Mouse (Mus musculus) MEL (cell line): Measurements from ENCODE around the gene Fam149a. TPM values are rescaled to one million over a fixed set of nuclear protein-coding genes. Genes with fewer than 3 reads are reported as not detected.

ENCODE experiments used
- DNase-seq: peaks from one replicate; pipeline ENCODE4 v3.0.0; 2011; ENCODE audit warnings: low read depth, low spot score
- H3K27ac ChIP-seq: 2 replicates; pipeline ENCODE4 v1.5.1; 2012; ENCODE audit warnings: low read depth, mild to moderate bottlenecking, control low read depth, low read length, moderate library complexity; ENCODE audit not compliant: control insufficient read depth
- H3K27me3 ChIP-seq, 2 experiments: fragments of 150-350 bp in 1 of 2; sonication (generic) in 1 of 2; 2 replicates each; pipeline ENCODE4 v1.6.1; 2012; ENCODE audit warnings: low read length in 2 of 2, mild to moderate bottlenecking in 2 of 2, improper control_type of control experiment in 1 of 2, moderate library complexity in 1 of 2; ENCODE audit not compliant: insufficient read depth in 2 of 2, control insufficient read depth in 1 of 2
- H3K36me3 ChIP-seq, 2 experiments: 2 replicates each; pipeline ENCODE4 v1.6.1; 2012 to 2014; ENCODE audit warnings: low read length in 2 of 2, improper control_type of control experiment in 1 of 2, inconsistent platforms in 1 of 2, mild to moderate bottlenecking in 1 of 2; ENCODE audit not compliant: insufficient read depth in 2 of 2, control insufficient read depth in 1 of 2
- H3K4me1 ChIP-seq, 2 experiments: fragments of 150-350 bp in 1 of 2; sonication (generic) in 1 of 2; 2 replicates each; pipeline ENCODE4 v1.6.1; 2012; ENCODE audit warnings: low read length in 2 of 2, improper control_type of control experiment in 1 of 2, mild to moderate bottlenecking in 1 of 2; ENCODE audit not compliant: insufficient read depth in 2 of 2, control insufficient read depth in 1 of 2
- H3K4me3 ChIP-seq, 2 experiments: fragments of 150-350 bp in 1 of 2; sonication (generic) in 1 of 2; 2 replicates each; pipeline ENCODE4 v1.5.1; 2012; ENCODE audit warnings: low read depth in 2 of 2, low read length in 2 of 2, mild to moderate bottlenecking in 2 of 2, moderate library complexity in 2 of 2, control low read depth in 1 of 2, improper control_type of control experiment in 1 of 2; ENCODE audit not compliant: control insufficient read depth in 1 of 2, insufficient read depth in 1 of 2
- H3K79me2 ChIP-seq: 2 replicates; pipeline ENCODE4 v1.6.1; 2012; ENCODE audit warnings: mild to moderate bottlenecking, low read length, moderate library complexity; ENCODE audit not compliant: control insufficient read depth, poor library complexity, insufficient read depth
- H3K9ac ChIP-seq: 2 replicates; pipeline ENCODE4 v1.6.1; 2012; ENCODE audit warnings: low read depth, mild to moderate bottlenecking, control low read depth, low read length, moderate library complexity; ENCODE audit not compliant: control insufficient read depth, poor library complexity, severe bottlenecking
- H3K9me3 ChIP-seq: fragments of 150-350 bp; sonication (generic); replicated peaks from 2 replicates; pipeline ENCODE4 v1.6.1; 2012; ENCODE audit warnings: mild to moderate bottlenecking, low read length, improper control_type of control experiment, moderate library complexity; ENCODE audit not compliant: insufficient read depth
- BHLHE40 ChIP-seq: IDR thresholded peaks from 2 replicates; pipeline ENCODE4 v1.6.1; 2012; ENCODE audit warnings: low read depth, mild to moderate bottlenecking, inconsistent platforms, low read length, improper control_type of control experiment, borderline replicate concordance
- CHD1 ChIP-seq: IDR thresholded peaks from 2 replicates; pipeline ENCODE4 v1.6.1; 2012; ENCODE audit warnings: low read depth, mild to moderate bottlenecking, inconsistent platforms, low read length, improper control_type of control experiment
- CHD2 ChIP-seq: IDR thresholded peaks from 2 replicates; pipeline ENCODE4 v1.6.1; 2011; ENCODE audit warnings: low read length, improper control_type of control experiment
- E2F4 ChIP-seq: IDR thresholded peaks from 2 replicates; pipeline ENCODE4 v1.6.1; 2011; ENCODE audit warnings: low read depth, low read length, improper control_type of control experiment, borderline replicate concordance
- GABPA ChIP-seq: IDR thresholded peaks from 2 replicates; pipeline ENCODE4 v1.6.1; 2012; ENCODE audit warnings: low read depth, mild to moderate bottlenecking, inconsistent platforms, low read length, improper control_type of control experiment, moderate library complexity
- GATA1 ChIP-seq: IDR thresholded peaks from 2 replicates; pipeline ENCODE4 v1.6.1; 2011; ENCODE audit warnings: low read depth, low read length, improper control_type of control experiment
- MAZ ChIP-seq: IDR thresholded peaks from 2 replicates; pipeline ENCODE4 v1.6.1; 2012; ENCODE audit warnings: low read depth, mild to moderate bottlenecking, inconsistent platforms, low read length, improper control_type of control experiment
- MEF2A ChIP-seq: IDR thresholded peaks from 2 replicates; pipeline ENCODE4 v1.6.1; 2014; ENCODE audit warnings: low read depth, mild to moderate bottlenecking, inconsistent platforms, low read length, improper control_type of control experiment; ENCODE audit not compliant: poor library complexity, insufficient replicate concordance, severe bottlenecking; ENCODE audit errors: extremely low read depth
- MXI1 ChIP-seq: IDR thresholded peaks from 2 replicates; pipeline ENCODE4 v1.6.1; 2011; ENCODE audit warnings: mild to moderate bottlenecking, low read depth, low read length, improper control_type of control experiment
- MYC ChIP-seq: IDR thresholded peaks from 2 replicates; pipeline ENCODE4 v1.6.1; 2011; ENCODE audit warnings: low read depth, mild to moderate bottlenecking, low read length, improper control_type of control experiment, moderate library complexity
- NELFE ChIP-seq: IDR thresholded peaks from 2 replicates; pipeline ENCODE4 v1.6.1; 2011; ENCODE audit warnings: low read depth, low read length, improper control_type of control experiment
- NRF1 ChIP-seq: IDR thresholded peaks from 2 replicates; pipeline ENCODE4 v1.6.1; 2014; ENCODE audit warnings: low read depth, mild to moderate bottlenecking, inconsistent platforms, low read length, improper control_type of control experiment, moderate library complexity; ENCODE audit not compliant: poor library complexity, insufficient read depth, severe bottlenecking
- POLR2A ChIP-seq, 2 experiments: IDR thresholded peaks; 2 replicates each; pipeline ENCODE4 v1.6.1; 2011 to 2012; ENCODE audit warnings: low read length in 2 of 2, mild to moderate bottlenecking in 2 of 2, control low read depth in 1 of 2, improper control_type of control experiment in 1 of 2, low read depth in 1 of 2, moderate library complexity in 1 of 2; ENCODE audit not compliant: control insufficient read depth in 1 of 2, insufficient read depth in 1 of 2, poor library complexity in 1 of 2
- RAD21 ChIP-seq: IDR thresholded peaks from 2 replicates; pipeline ENCODE4 v1.6.1; 2011; ENCODE audit warnings: mild to moderate bottlenecking, low read depth, low read length, improper control_type of control experiment
- SMC3 ChIP-seq: IDR thresholded peaks from 2 replicates; pipeline ENCODE4 v1.6.1; 2011; ENCODE audit warnings: low read depth, low read length, improper control_type of control experiment
- TBP ChIP-seq: IDR thresholded peaks from 2 replicates; pipeline ENCODE4 v1.8.0; 2011; ENCODE audit warnings: low read depth, low read length, improper control_type of control experiment
- TCF12 ChIP-seq: IDR thresholded peaks from 2 replicates; pipeline ENCODE4 v1.6.1; 2014; ENCODE audit warnings: low read depth, mild to moderate bottlenecking, inconsistent platforms, low read length, improper control_type of control experiment, moderate library complexity
- UBTF ChIP-seq: IDR thresholded peaks from 2 replicates; pipeline ENCODE4 v1.6.1; 2012; ENCODE audit warnings: low read depth, mild to moderate bottlenecking, inconsistent platforms, low read length, improper control_type of control experiment, moderate library complexity, borderline replicate concordance; ENCODE audit not compliant: insufficient read depth
- ZKSCAN1 ChIP-seq: IDR thresholded peaks from 2 replicates; pipeline ENCODE4 v1.6.1; 2012; ENCODE audit warnings: low read depth, mild to moderate bottlenecking, inconsistent platforms, low read length, improper control_type of control experiment, moderate library complexity
- ZMIZ1 ChIP-seq: IDR thresholded peaks from 2 replicates; pipeline ENCODE4 v1.6.1; 2012; ENCODE audit warnings: low read depth, mild to moderate bottlenecking, inconsistent platforms, low read length, improper control_type of control experiment, moderate library complexity
- polyA plus RNA-seq, 2 experiments: library from polyadenylated mRNA; stranded (reverse) in 1 of 2; unstranded in 1 of 2; fragments of >175 nt in 1 of 2; fragments of >200 nt in 1 of 2; gene quantifications; 2 replicates each; pipeline versions ENCODE4 v1.2.1 to v1.2.4; 2012; ENCODE audit warnings: low replicate concordance in 2 of 2, low read depth in 1 of 2; ENCODE audit not compliant: insufficient read length in 2 of 2, insufficient read depth in 1 of 2, missing spikeins in 1 of 2
- total RNA-seq: library from RNA; depleted of rRNA; stranded (reverse); fragments of 300-350 nt; gene quantifications from 2 replicates; pipeline ENCODE4 v1.2.3, GENCODE M21; 2012

Gene Fam149a
- total and polyA plus RNA-seq, 3 experiments: not detected

DNA sequence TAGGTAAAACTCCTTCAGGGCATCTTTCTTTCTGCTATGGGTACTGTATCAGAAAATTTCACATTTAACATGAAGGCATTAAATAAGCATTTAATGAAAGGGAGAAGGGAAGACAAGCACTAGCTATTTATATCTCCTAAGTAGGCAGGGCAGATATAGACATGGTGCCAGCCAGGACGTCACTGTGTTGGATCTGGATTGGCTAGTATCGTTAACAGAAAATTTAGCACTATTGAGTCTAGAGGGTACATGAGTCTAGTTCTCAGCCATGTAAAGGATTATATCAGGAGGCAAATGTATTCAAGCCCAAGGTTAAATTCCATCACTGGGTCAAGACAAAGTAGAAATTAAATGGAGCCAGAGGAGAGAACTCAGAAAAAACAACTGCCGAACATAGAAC is 8.0 kb downstream of the Fam149a start:
- H3K36me3 ChIP-seq: no peaks in the 10 kb centered on the region
- no peaks in the 10 kb centered on the region for H3K9me3 ChIP-seq
- H3K9ac ChIP-seq: no peak overlapping the region
- no peak overlapping the region for H3K4me3 ChIP-seq
- no peak overlapping the region for H3K27ac ChIP-seq
- DNase-seq: no peak
- TF ChIP-seq NRF1 (no peak), MEF2A (no peak), UBTF (no peak), POLR2A (IDR thresholded peaks at IDR 0.05; ENCODE audit: control insufficient read depth in 1 of 2, insufficient read depth in 1 of 2, low read depth in 1 of 2, low read length in 2 of 2, poor library complexity in 1 of 2) (no peak), TBP (no peak), GABPA (no peak), E2F4 (no peak), MYC (no peak), CHD1 (no peak), SMC3 (no peak), MXI1 (no peak), GATA1 (no peak), BHLHE40 (no peak), ZKSCAN1 (no peak), CHD2 (no peak), MAZ (no peak), ZMIZ1 (no peak), TCF12 (no peak), NELFE (no peak), RAD21 (no peak)
- no peaks in the 10 kb centered on the region for H3K79me2 ChIP-seq
- no peaks in the 10 kb centered on the region for H3K4me1 ChIP-seq
- no peaks in the 10 kb centered on the region for H3K27me3 ChIP-seq

DNA sequence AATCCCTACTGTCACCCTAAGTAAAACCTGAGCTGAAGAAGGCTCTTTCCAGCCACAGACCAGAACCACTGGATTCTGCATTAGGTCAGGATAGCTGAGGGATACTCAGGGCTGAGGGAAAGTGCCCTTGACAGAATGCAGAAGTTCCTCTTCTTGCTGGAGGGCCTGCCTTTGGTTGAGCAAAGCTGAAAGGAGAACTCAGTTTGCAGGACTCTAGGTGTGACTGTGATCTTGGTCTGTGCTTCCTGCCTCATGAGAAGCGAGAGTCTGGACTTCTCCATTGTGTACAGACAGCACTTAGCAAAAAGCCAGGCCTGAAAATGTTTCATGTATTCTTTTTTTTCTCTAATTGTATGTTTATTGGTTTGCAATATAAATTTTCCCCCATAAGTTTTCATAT is 14.9 kb downstream of the Fam149a start:
- H3K4me3 ChIP-seq: no peak overlapping the region
- no peak overlapping the region for H3K9ac ChIP-seq
- no peaks in the 10 kb centered on the region for H3K79me2 ChIP-seq
- no peaks in the 10 kb centered on the region for H3K9me3 ChIP-seq
- no peak for TF ChIP-seq GATA1
- H3K36me3 ChIP-seq: no peaks in the 10 kb centered on the region
- H3K4me1 ChIP-seq: no peaks in the 10 kb centered on the region
- no peak overlapping the region for H3K27ac ChIP-seq
- H3K27me3 ChIP-seq: no peaks in the 10 kb centered on the region
- no peak for DNase-seq
